Mouse (Mus musculus) CH12.LX (cell line): ENCODE measurements around the gene Neb.

Experiments used
- BHLHE40 ChIP-seq: IDR thresholded peaks from 2 replicates; pipeline ENCODE4 v1.6.1; 2011; ENCODE audit warnings: mild to moderate bottlenecking, low read depth, low read length, improper control_type of control experiment
- CTCF ChIP-seq, 2 experiments: IDR thresholded peaks in 1 of 2; conservative IDR thresholded peaks in 1 of 2; 2 replicates each; pipeline ENCODE4 v1.5.1; 2011 to 2012; ENCODE audit warnings: low read depth in 2 of 2, low read length in 2 of 2, improper control_type of control experiment in 1 of 2, inconsistent platforms in 1 of 2, mild to moderate bottlenecking in 1 of 2, moderate library complexity in 1 of 2
- E2F4 ChIP-seq: IDR thresholded peaks from 2 replicates; pipeline ENCODE4 v1.6.1; 2011; ENCODE audit warnings: low read depth, low read length, improper control_type of control experiment; ENCODE audit not compliant: insufficient replicate concordance
- ELF1 ChIP-seq: IDR thresholded peaks from 2 replicates; pipeline ENCODE4 v1.6.1; 2014; ENCODE audit warnings: low read depth, mild to moderate bottlenecking, inconsistent platforms, low read length, improper control_type of control experiment
- EP300 ChIP-seq: IDR thresholded peaks from 2 replicates; pipeline ENCODE4 v1.6.1; 2011; ENCODE audit warnings: low read length, improper control_type of control experiment
- HCFC1 ChIP-seq: IDR thresholded peaks from 2 replicates; pipeline ENCODE4 v1.6.1; 2012; ENCODE audit warnings: low read depth, mild to moderate bottlenecking, inconsistent platforms, low read length, improper control_type of control experiment
- KAT2A ChIP-seq: IDR thresholded peaks from 2 replicates; pipeline ENCODE4 v1.6.1; 2012; ENCODE audit warnings: low read length, improper control_type of control experiment, inconsistent platforms; ENCODE audit not compliant: insufficient replicate concordance
- POLR2A ChIP-seq: IDR thresholded peaks from 2 replicates; pipeline ENCODE4 v1.6.1; 2011; ENCODE audit warnings: low read depth, mild to moderate bottlenecking, improper control_type of control experiment, low read length
- USF1 ChIP-seq: IDR thresholded peaks from 2 replicates; pipeline ENCODE4 v1.6.1; 2014; ENCODE audit warnings: low read depth, mild to moderate bottlenecking, inconsistent platforms, low read length, improper control_type of control experiment
- ZMIZ1 ChIP-seq: IDR thresholded peaks from 2 replicates; pipeline ENCODE4 v1.6.1; 2012; ENCODE audit warnings: low read depth, mild to moderate bottlenecking, inconsistent platforms, low read length, improper control_type of control experiment

DNA sequence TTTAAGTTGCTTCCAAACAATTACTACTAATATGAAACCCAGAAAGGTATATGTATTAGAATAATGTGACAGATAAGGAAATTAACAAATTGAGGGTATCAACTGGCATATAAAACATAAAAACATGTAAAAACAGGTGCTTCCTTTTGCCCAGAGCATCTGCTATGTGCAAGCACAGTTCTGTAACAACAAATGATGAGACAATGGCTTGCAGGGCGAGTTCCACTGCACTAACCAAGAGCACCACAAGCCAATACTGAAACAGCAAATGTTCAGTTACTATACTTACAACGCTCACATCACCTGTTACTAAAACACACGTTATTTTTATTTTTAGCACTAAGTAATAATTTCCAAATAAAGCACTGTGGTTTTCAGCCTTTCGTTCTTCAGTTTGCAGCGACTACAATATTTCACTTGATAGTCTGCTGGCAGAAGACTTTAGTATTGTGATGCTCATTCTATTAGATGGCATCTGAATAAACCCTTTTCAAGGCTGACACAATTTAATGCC lies 34.3 kb upstream of the Neb start:
- TF ChIP-seq E2F4 (no peak), POLR2A (no peak), BHLHE40 (0 out of 2 replicates have a peak, but pooled peaks have one; percentile 18), KAT2A (no peak), CTCF (conservative IDR thresholded peaks at IDR 0.05 in 1 of 2, IDR thresholded peaks at IDR 0.05 in 1 of 2; ENCODE audit: low read depth in 2 of 2, low read length in 2 of 2) (no peak), ZMIZ1 (no peak), ELF1 (no peak), USF1 (no peak), EP300 (no peak), HCFC1 (no peak)
